Mouse (Mus musculus): ENCODE results near the gene Zbtb1. TPM values are rescaled to one million over a fixed set of nuclear protein-coding genes. Genes with fewer than 3 reads are reported as not detected.

Gene Zbtb1
- total and polyA plus RNA-seq, 2 experiments = 0.70 to 2.2 TPM

- Histone ChIP-seq H3K4me1 (ENCODE audit: control insufficient read depth, insufficient read depth, low read length) (peaks cover 8% of the 10 kb centered on the region), H3K27ac (replicated peaks; ENCODE audit: insufficient read depth, low read depth, low read length) (no peak overlapping the region), H3K27me3 (ENCODE audit: control insufficient read depth, insufficient read depth, low read length) (no peaks in the 10 kb centered on the region), H3K36me3 (ENCODE audit: control insufficient read depth, insufficient read depth, low read length) (no peaks in the 10 kb centered on the region), H3K4me3 (ENCODE audit: insufficient read depth, low read depth, low read length) (no peak overlapping the region), H3K9ac (ENCODE audit: low read depth, low read length) (no peak overlapping the region), H3K79me2 (ENCODE audit: control insufficient read depth, insufficient read depth, low read length) (peaks cover 54% of the 10 kb centered on the region)
- no peak for TF ChIP-seq CTCF (IDR thresholded peaks at IDR 0.05; ENCODE audit: low read depth, low read length)
- TF ChIP-seq POLR2A (IDR thresholded peaks at IDR 0.05; ENCODE audit: extremely low read depth, insufficient read depth, low read length) = no peak
- DNase-seq (ENCODE audit: extremely low read depth, low read depth, low spot score) = no peak
- WGBS = 92% methylated on average over 3 of the region's 3 CpGs
Measured at GRCm38 (mm10) chr12:76377726-76378125, 7.7 kb downstream of the Zbtb1 start.

- no peak for TF ChIP-seq CTCF (IDR thresholded peaks at IDR 0.05; ENCODE audit: low read depth, low read length)
- TF ChIP-seq POLR2A (IDR thresholded peaks at IDR 0.05; ENCODE audit: extremely low read depth, insufficient read depth, low read length) = no peak
- peaks cover 49% of the 10 kb centered on the region for H3K79me2 ChIP-seq (ENCODE audit: control insufficient read depth, insufficient read depth, low read length)
- no peak for DNase-seq (ENCODE audit: extremely low read depth, low read depth, low spot score)
- no peak overlapping the region for H3K4me3 ChIP-seq (ENCODE audit: insufficient read depth, low read depth, low read length)
- 65% methylated on average over 5 of the region's 5 CpGs for WGBS
- no peaks in the 10 kb centered on the region for H3K27me3 ChIP-seq (ENCODE audit: control insufficient read depth, insufficient read depth, low read length)
- H3K36me3 ChIP-seq (ENCODE audit: control insufficient read depth, insufficient read depth, low read length) = no peaks in the 10 kb centered on the region; the same call in 1 of the 2 replicates
- H3K27ac ChIP-seq (replicated peaks; ENCODE audit: insufficient read depth, low read depth, low read length) = no peak overlapping the region
- H3K9ac ChIP-seq (ENCODE audit: low read depth, low read length) = no peak overlapping the region
- peaks cover 8% of the 10 kb centered on the region for H3K4me1 ChIP-seq (ENCODE audit: control insufficient read depth, insufficient read depth, low read length)
Measured at GRCm38 (mm10) chr12:76378556-76378955, 8.5 kb downstream of the Zbtb1 start.

- Histone ChIP-seq H3K79me2 (ENCODE audit: control insufficient read depth, insufficient read depth, low read length) (peaks cover 45% of the 10 kb centered on the region), H3K27ac (replicated peaks; ENCODE audit: insufficient read depth, low read depth, low read length) (no peak overlapping the region), H3K36me3 (ENCODE audit: control insufficient read depth, insufficient read depth, low read length) (no peaks in the 10 kb centered on the region; the same call in 1 of the 2 replicates), H3K9ac (ENCODE audit: low read depth, low read length) (no peak overlapping the region), H3K4me1 (ENCODE audit: control insufficient read depth, insufficient read depth, low read length) (peaks cover 8% of the 10 kb centered on the region), H3K27me3 (ENCODE audit: control insufficient read depth, insufficient read depth, low read length) (no peaks in the 10 kb centered on the region), H3K4me3 (ENCODE audit: insufficient read depth, low read depth, low read length) (no peak overlapping the region)
- DNase-seq (ENCODE audit: extremely low read depth, low read depth, low spot score) = no peak
- WGBS = 48% methylated on average over 7 of the region's 7 CpGs
- TF ChIP-seq CTCF (IDR thresholded peaks at IDR 0.05; ENCODE audit: low read depth, low read length) = no peak
- no peak for TF ChIP-seq POLR2A (IDR thresholded peaks at IDR 0.05; ENCODE audit: extremely low read depth, insufficient read depth, low read length)
Measured at GRCm38 (mm10) chr12:76380151-76380550, 10.1 kb downstream of the Zbtb1 start.

GRCm38 (mm10) chr12:76385342-76385741, 15.3 kb downstream of the Zbtb1 start:
- Histone ChIP-seq H3K4me1 (ENCODE audit: control insufficient read depth, insufficient read depth, low read length) (no peaks in the 10 kb centered on the region), H3K9ac (ENCODE audit: low read depth, low read length) (no peak overlapping the region), H3K27me3 (ENCODE audit: control insufficient read depth, insufficient read depth, low read length) (no peaks in the 10 kb centered on the region), H3K79me2 (ENCODE audit: control insufficient read depth, insufficient read depth, low read length) (peaks cover 19% of the 10 kb centered on the region), H3K4me3 (ENCODE audit: insufficient read depth, low read depth, low read length) (no peak overlapping the region), H3K27ac (replicated peaks; ENCODE audit: insufficient read depth, low read depth, low read length) (no peak overlapping the region), H3K36me3 (ENCODE audit: control insufficient read depth, insufficient read depth, low read length) (peaks cover 19% of the 10 kb centered on the region)
- DNase-seq (ENCODE audit: extremely low read depth, low read depth, low spot score) = no peak
- no peak for TF ChIP-seq CTCF (IDR thresholded peaks at IDR 0.05; ENCODE audit: low read depth, low read length)
- no peak for TF ChIP-seq POLR2A (IDR thresholded peaks at IDR 0.05; ENCODE audit: extremely low read depth, insufficient read depth, low read length)
- WGBS = 95% methylated on average over 8 of the region's 8 CpGs

- H3K4me1 ChIP-seq (ENCODE audit: control insufficient read depth, insufficient read depth, low read length) = no peaks in the 10 kb centered on the region
- no peak overlapping the region for H3K4me3 ChIP-seq (ENCODE audit: insufficient read depth, low read depth, low read length)
- H3K79me2 ChIP-seq (ENCODE audit: control insufficient read depth, insufficient read depth, low read length) = peaks cover 8% of the 10 kb centered on the region; the same call in 1 of the 2 replicates
- H3K27ac ChIP-seq (replicated peaks; ENCODE audit: insufficient read depth, low read depth, low read length) = no peak overlapping the region
- WGBS = 85% methylated on average over 11 of the region's 11 CpGs
- no peak overlapping the region for H3K9ac ChIP-seq (ENCODE audit: low read depth, low read length)
- TF ChIP-seq POLR2A (IDR thresholded peaks at IDR 0.05; ENCODE audit: extremely low read depth, insufficient read depth, low read length) (no peak), CTCF (IDR thresholded peaks at IDR 0.05; ENCODE audit: low read depth, low read length) (no peak)
- H3K36me3 ChIP-seq (ENCODE audit: control insufficient read depth, insufficient read depth, low read length) = peaks cover 19% of the 10 kb centered on the region
- DNase-seq (ENCODE audit: extremely low read depth, low read depth, low spot score) = no peak
- no peaks in the 10 kb centered on the region for H3K27me3 ChIP-seq (ENCODE audit: control insufficient read depth, insufficient read depth, low read length)
Measured at GRCm38 (mm10) chr12:76388794-76389193, 18.7 kb downstream of the Zbtb1 start.

- no peaks in the 10 kb centered on the region for H3K4me1 ChIP-seq (ENCODE audit: control insufficient read depth, insufficient read depth, low read length)
- H3K27ac ChIP-seq (replicated peaks; ENCODE audit: insufficient read depth, low read depth, low read length) = no peak overlapping the region
- DNase-seq (ENCODE audit: extremely low read depth, low read depth, low spot score) = no peak
- no peak overlapping the region for H3K4me3 ChIP-seq (ENCODE audit: insufficient read depth, low read depth, low read length)
- peaks cover 5% of the 10 kb centered on the region for H3K36me3 ChIP-seq (ENCODE audit: control insufficient read depth, insufficient read depth, low read length)
- H3K27me3 ChIP-seq (ENCODE audit: control insufficient read depth, insufficient read depth, low read length) = no peaks in the 10 kb centered on the region
- TF ChIP-seq CTCF (IDR thresholded peaks at IDR 0.05; ENCODE audit: low read depth, low read length) (no peak), POLR2A (IDR thresholded peaks at IDR 0.05; ENCODE audit: extremely low read depth, insufficient read depth, low read length) (no peak)
- WGBS = 74% methylated on average over 3 of the region's 3 CpGs
- no peaks in the 10 kb centered on the region; the same call in 1 of the 2 replicates for H3K79me2 ChIP-seq (ENCODE audit: control insufficient read depth, insufficient read depth, low read length)
- H3K9ac ChIP-seq (ENCODE audit: low read depth, low read length) = no peak overlapping the region
Measured at GRCm38 (mm10) chr12:76391595-76392271, 21.7 kb downstream of the Zbtb1 start.

Measured in liver, adult 2 months (tissue).